Mouse (Mus musculus): ENCODE measurements around the gene Kif18b. TPM values are rescaled to one million over a fixed set of nuclear protein-coding genes. Genes with fewer than 3 reads are reported as not detected.
A peak's percentile ranks its signal among the peaks of the same experiment; 100 is the strongest.

Kif18b gene
- polyA plus RNA-seq, 1 experiment from 2014 or later: 0.36 TPM

GRCm38 (mm10) chr11:102901199-102901598, 23.7 kb downstream of the Kif18b start:
- 38% methylated on average over 4 of the region's 4 CpGs for WGBS
- ATAC-seq (no peak; the same call in 1 of the 2 replicates), DNase-seq (ENCODE audit: low spot score) (no peak)
- TF ChIP-seq CTCF (IDR thresholded peaks at IDR 0.05) (no peak), EP300 (IDR thresholded peaks at IDR 0.05) (no peak)
- H3K27me3 ChIP-seq (replicated peaks; ENCODE audit: insufficient read depth, low read length): 0 out of 2 replicates have a peak, but pooled peaks cover 6% of the 10 kb centered on the region
- no peak overlapping the region for H3K27ac ChIP-seq (ENCODE audit: low read length)
- no peak overlapping the region; the same call in 1 of the 2 replicates for H3K4me2 ChIP-seq (replicated peaks; ENCODE audit: low read depth, low read length)
- no peaks in the 10 kb centered on the region for H3K9me3 ChIP-seq (ENCODE audit: low read length)
- no peaks in the 10 kb centered on the region for H3K4me1 ChIP-seq (ENCODE audit: insufficient read depth, low read depth, low read length)
- no peak overlapping the region for H3K4me3 ChIP-seq (ENCODE audit: low read depth, low read length)
- H3K9ac ChIP-seq (replicated peaks; ENCODE audit: low read depth): no peak overlapping the region
- no peaks in the 10 kb centered on the region for H3K36me3 ChIP-seq (ENCODE audit: insufficient read depth, low read length)

- H3K4me2 ChIP-seq (replicated peaks; ENCODE audit: low read depth, low read length): no peak within 1 kb of the TSS; the same call in 1 of the 2 replicates
- WGBS: 8% methylated on average over 7 of the region's 7 CpGs
- no peak within 1 kb of the TSS for H3K27ac ChIP-seq (ENCODE audit: low read length)
- ATAC-seq (peak; percentile 81), DNase-seq (ENCODE audit: low spot score) (peak; percentile 93)
- TF ChIP-seq EP300 (IDR thresholded peaks at IDR 0.05) (no peak), CTCF (IDR thresholded peaks at IDR 0.05) (peak; percentile 99)
- 0 out of 2 replicates have a peak, but pooled peaks cover 6% of the 10 kb centered on the region for H3K27me3 ChIP-seq (replicated peaks; ENCODE audit: insufficient read depth, low read length)
- H3K9ac ChIP-seq (replicated peaks; ENCODE audit: low read depth): no peak within 1 kb of the TSS
- H3K36me3 ChIP-seq (ENCODE audit: insufficient read depth, low read length): no peaks in the 10 kb centered on the region
- H3K9me3 ChIP-seq (ENCODE audit: low read length): no peaks in the 10 kb centered on the region
- H3K4me3 ChIP-seq (ENCODE audit: low read depth, low read length): no peak within 1 kb of the TSS
- H3K4me1 ChIP-seq (ENCODE audit: insufficient read depth, low read depth, low read length): no peaks in the 10 kb centered on the region
Measured at GRCm38 (mm10) chr11:102900763-102901162, 24.2 kb downstream of the Kif18b start, which contains the start of gene Gfap. Gene Gfap, minus strand, starts transcription at chr11:102900912.

GRCm38 (mm10) chr11:102898408-102898807, 26.5 kb downstream of the Kif18b start:
- WGBS: 77% methylated on average over 9 of the region's 9 CpGs
- DNase-seq (ENCODE audit: low spot score) (no peak), ATAC-seq (no peak)
- no peak for TF ChIP-seq EP300 (IDR thresholded peaks at IDR 0.05)
- no peak for TF ChIP-seq CTCF (IDR thresholded peaks at IDR 0.05)
- Histone ChIP-seq H3K27me3 (replicated peaks; ENCODE audit: insufficient read depth, low read length) (0 out of 2 replicates have a peak, but pooled peaks cover 16% of the 10 kb centered on the region), H3K9me3 (ENCODE audit: low read length) (no peaks in the 10 kb centered on the region), H3K4me1 (ENCODE audit: insufficient read depth, low read depth, low read length) (0 out of 2 replicates have a peak, but pooled peaks cover under 1% of the 10 kb centered on the region), H3K27ac (ENCODE audit: low read length) (no peak overlapping the region), H3K36me3 (ENCODE audit: insufficient read depth, low read length) (no peaks in the 10 kb centered on the region), H3K9ac (replicated peaks; ENCODE audit: low read depth) (no peak overlapping the region), H3K4me2 (replicated peaks; ENCODE audit: low read depth, low read length) (no peak overlapping the region), H3K4me3 (ENCODE audit: low read depth, low read length) (no peak overlapping the region)

GRCm38 (mm10) chr11:102896641-102897040, 28.3 kb downstream of the Kif18b start:
- Histone ChIP-seq H3K27ac (ENCODE audit: low read length) (no peak overlapping the region), H3K4me2 (replicated peaks; ENCODE audit: low read depth, low read length) (no peak overlapping the region), H3K9ac (replicated peaks; ENCODE audit: low read depth) (no peak overlapping the region), H3K4me3 (ENCODE audit: low read depth, low read length) (no peak overlapping the region), H3K4me1 (ENCODE audit: insufficient read depth, low read depth, low read length) (0 out of 2 replicates have a peak, but pooled peaks cover 3% of the 10 kb centered on the region), H3K36me3 (ENCODE audit: insufficient read depth, low read length) (no peaks in the 10 kb centered on the region), H3K9me3 (ENCODE audit: low read length) (no peaks in the 10 kb centered on the region), H3K27me3 (replicated peaks; ENCODE audit: insufficient read depth, low read length) (0 out of 2 replicates have a peak, but pooled peaks cover 19% of the 10 kb centered on the region)
- ATAC-seq (no peak), DNase-seq (ENCODE audit: low spot score) (no peak)
- TF ChIP-seq CTCF (IDR thresholded peaks at IDR 0.05) (no peak), EP300 (IDR thresholded peaks at IDR 0.05) (no peak)
- 69% methylated on average over 20 of the region's 20 CpGs for WGBS

GRCm38 (mm10) chr11:102895779-102896178, 29.1 kb downstream of the Kif18b start:
- no peak for ATAC-seq
- Histone ChIP-seq H3K27me3 (replicated peaks; ENCODE audit: insufficient read depth, low read length) (0 out of 2 replicates have a peak, but pooled peaks cover 19% of the 10 kb centered on the region), H3K9ac (replicated peaks; ENCODE audit: low read depth) (no peak overlapping the region)

GRCm38 (mm10) chr11:102894716-102895115, 30.2 kb downstream of the Kif18b start:
- Histone ChIP-seq H3K9ac (replicated peaks; ENCODE audit: low read depth) (no peak overlapping the region), H3K36me3 (ENCODE audit: insufficient read depth, low read length) (no peaks in the 10 kb centered on the region), H3K27ac (ENCODE audit: low read length) (no peak overlapping the region), H3K9me3 (ENCODE audit: low read length) (no peaks in the 10 kb centered on the region), H3K4me2 (replicated peaks; ENCODE audit: low read depth, low read length) (no peak overlapping the region), H3K4me3 (ENCODE audit: low read depth, low read length) (no peak overlapping the region), H3K27me3 (replicated peaks; ENCODE audit: insufficient read depth, low read length) (0 out of 2 replicates have a peak, but pooled peaks cover 19% of the 10 kb centered on the region), H3K4me1 (ENCODE audit: insufficient read depth, low read depth, low read length) (0 out of 2 replicates have a peak, but pooled peaks cover 3% of the 10 kb centered on the region)
- DNase-seq (ENCODE audit: low spot score) (no peak), ATAC-seq (no peak)
- no peak for TF ChIP-seq EP300 (IDR thresholded peaks at IDR 0.05)
- no peak for TF ChIP-seq CTCF (IDR thresholded peaks at IDR 0.05)
- WGBS: 81% methylated on average over 4 of the region's 4 CpGs

More at GRCm38 (mm10) chr11:102895779-102896178, 29.1 kb downstream of the Kif18b start:
- Histone ChIP-seq H3K4me3 (ENCODE audit: low read depth, low read length) (no peak overlapping the region), H3K36me3 (ENCODE audit: insufficient read depth, low read length) (no peaks in the 10 kb centered on the region), H3K27ac (ENCODE audit: low read length) (no peak overlapping the region), H3K4me1 (ENCODE audit: insufficient read depth, low read depth, low read length) (0 out of 2 replicates have a peak, but pooled peaks cover 3% of the 10 kb centered on the region), H3K9me3 (ENCODE audit: low read length) (no peaks in the 10 kb centered on the region), H3K4me2 (replicated peaks; ENCODE audit: low read depth, low read length) (no peak overlapping the region)
- no peak for DNase-seq (ENCODE audit: low spot score)
- WGBS: 57% methylated on average over 9 of the region's 9 CpGs
- TF ChIP-seq EP300 (IDR thresholded peaks at IDR 0.05): no peak
- TF ChIP-seq CTCF (IDR thresholded peaks at IDR 0.05): no peak

Measured in lung, postnatal 0 days (tissue).